Mouse (Mus musculus): Measurements from ENCODE around the gene Sema4d. TPM values are rescaled to one million over a fixed set of nuclear protein-coding genes. Genes with fewer than 3 reads are reported as not detected.

The Sema4d gene
- total and polyA plus RNA-seq, 3 experiments = 12.8 to 67.1 (median 16.7) TPM

DNA sequence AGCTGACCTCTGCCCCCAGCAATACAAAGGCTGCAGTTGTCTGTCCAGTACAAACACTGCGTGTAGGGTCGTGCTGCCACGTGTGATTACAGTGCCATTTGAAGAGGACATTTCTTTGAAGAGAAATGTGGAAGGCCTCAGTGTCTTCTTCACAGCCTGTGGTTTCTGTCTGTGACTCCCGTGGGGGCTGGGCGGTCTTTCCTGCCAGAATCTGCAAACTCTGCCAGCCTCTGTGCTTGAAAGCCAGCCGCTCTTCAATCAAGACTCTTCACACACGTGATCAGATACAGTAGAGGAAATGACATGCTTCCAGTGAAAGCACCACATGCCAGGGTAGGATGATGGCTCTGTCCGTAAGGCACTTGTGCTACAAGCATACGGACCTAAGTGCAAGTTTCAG lies 7.4 kb upstream of the Sema4d start:
- dilution Hi-C loops (cut with MboI; ENCODE audit: extremely low pct_ligation_motif_present, extremely low pct_unique_long_range_greater_than_20kb, low sequenced_read_pairs) (no loop called here), in situ Hi-C loops (cut with MboI; ENCODE audit: low pct_ligation_motif_present, low pct_unique_long_range_greater_than_20kb, low sequenced_read_pairs) (no loop called here)
- Histone ChIP-seq H3K4me2 (ENCODE audit: insufficient read depth, low read depth, poor library complexity, severe bottlenecking) (no peak overlapping the region), H3K9ac (ENCODE audit: insufficient read depth, low read depth) (no peak overlapping the region), H3K79me2 (replicated peaks; ENCODE audit: control insufficient read depth, extremely low read depth, insufficient read depth, poor library complexity, severe bottlenecking) (no peaks in the 10 kb centered on the region), H3K9me3 (replicated peaks; ENCODE audit: low read length) (peaks cover 11% of the 10 kb centered on the region), H3K4me3 (replicated peaks in 1 of 3; ENCODE audit: low read depth in 2 of 3, low read length in 2 of 3, poor library complexity in 1 of 3) (no peak overlapping the region), H3K27ac (ENCODE audit: insufficient read depth, low read depth) (no peak overlapping the region), H3K27me3 (replicated peaks) (no peaks in the 10 kb centered on the region), H3K36me3 (replicated peaks in 1 of 2; ENCODE audit: control insufficient read depth in 1 of 2, insufficient read depth in 1 of 2, low read length in 1 of 2) (no peaks in the 10 kb centered on the region), H3K4me1 (ENCODE audit: control insufficient read depth in 1 of 2, insufficient read depth in 2 of 2) (peaks cover 22 to 47% of the 10 kb centered on the region in 2 experiments)
- DNase-seq (ENCODE audit: extremely low read depth) = no peak
- TF ChIP-seq USF2 (conservative IDR thresholded peaks at IDR 0.05; ENCODE audit: low read depth, low read length) (no peak), TCF12 (IDR thresholded peaks at IDR 0.05; ENCODE audit: low read depth, low read length) (no peak), POLR2A (IDR thresholded peaks at IDR 0.05; ENCODE audit: low read depth, low read length) (no peak), MYC (IDR thresholded peaks at IDR 0.05; ENCODE audit: low read depth, low read length) (no peak), MAX (IDR thresholded peaks at IDR 0.05; ENCODE audit: low read length) (no peak)

DNA sequence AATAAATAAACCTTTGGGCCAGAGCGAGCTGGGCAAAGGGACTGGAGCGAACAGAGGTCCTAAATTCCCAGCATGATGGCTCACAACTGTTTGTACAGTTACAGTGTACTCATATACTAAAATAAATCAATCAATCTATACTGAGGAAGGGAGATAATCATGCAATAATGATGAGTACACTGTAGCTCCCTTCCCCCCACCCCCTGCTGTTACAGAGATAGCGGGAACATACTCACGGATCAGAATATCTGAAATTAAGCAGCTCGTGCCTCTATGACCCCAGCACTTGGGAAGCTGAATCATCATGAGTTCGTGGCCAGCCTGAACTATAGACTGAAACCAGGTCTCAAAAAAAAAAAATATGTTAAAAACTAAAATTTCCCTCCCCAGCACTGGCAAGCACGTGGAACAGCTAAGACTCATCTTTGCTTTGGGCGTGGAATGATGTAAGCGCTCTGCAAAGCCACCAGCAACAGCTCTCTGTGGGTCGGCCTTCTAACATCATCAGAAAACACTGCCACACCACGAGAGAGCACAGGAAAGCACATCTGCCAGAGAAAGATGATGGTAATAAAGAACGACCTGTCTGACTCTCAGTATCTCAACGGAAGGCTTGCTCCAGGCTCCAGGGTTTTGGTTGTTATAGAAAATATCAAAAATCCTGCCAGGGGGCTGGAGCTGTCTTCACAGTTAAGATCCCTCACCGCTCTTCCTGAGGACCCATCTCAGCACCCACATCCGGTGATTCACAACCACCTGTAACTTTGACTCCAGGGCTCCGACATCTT lies 6.4 kb upstream of the Sema4d start:
- no peak for DNase-seq (ENCODE audit: extremely low read depth)
- no peak overlapping the region for H3K4me3 ChIP-seq (replicated peaks in 1 of 3; ENCODE audit: low read depth in 2 of 3, low read length in 2 of 3, poor library complexity in 1 of 3)
- no peak overlapping the region for H3K27ac ChIP-seq (ENCODE audit: insufficient read depth, low read depth)
- peaks cover 11% of the 10 kb centered on the region for H3K9me3 ChIP-seq (replicated peaks; ENCODE audit: low read length)
- dilution Hi-C loops (cut with MboI; ENCODE audit: extremely low pct_ligation_motif_present, extremely low pct_unique_long_range_greater_than_20kb, low sequenced_read_pairs) = no loop called here
- H3K4me2 ChIP-seq (ENCODE audit: insufficient read depth, low read depth, poor library complexity, severe bottlenecking) = no peak overlapping the region
- TF ChIP-seq MAX (IDR thresholded peaks at IDR 0.05; ENCODE audit: low read length) (0 out of 2 replicates have a peak, but pooled peaks have one; percentile 20), ZNF384 (IDR thresholded peaks at IDR 0.05; ENCODE audit: low read depth, low read length) (peak; percentile 39; the same call in 1 of the 2 replicates), BHLHE40 (IDR thresholded peaks at IDR 0.05; ENCODE audit: low read depth, low read length) (peak; percentile 36; the same call in 1 of the 2 replicates), MAFK (IDR thresholded peaks at IDR 0.05; ENCODE audit: insufficient replicate concordance, low read length) (no peak)
- peaks cover 22 to 52% of the 10 kb centered on the region in 2 experiments for H3K4me1 ChIP-seq (ENCODE audit: control insufficient read depth in 1 of 2, insufficient read depth in 2 of 2)
- H3K27me3 ChIP-seq (replicated peaks) = no peaks in the 10 kb centered on the region
- no peak overlapping the region for H3K9ac ChIP-seq (ENCODE audit: insufficient read depth, low read depth)
- H3K79me2 ChIP-seq (replicated peaks; ENCODE audit: control insufficient read depth, extremely low read depth, insufficient read depth, poor library complexity, severe bottlenecking) = no peaks in the 10 kb centered on the region
- no peaks in the 10 kb centered on the region for H3K36me3 ChIP-seq (replicated peaks in 1 of 2; ENCODE audit: control insufficient read depth in 1 of 2, insufficient read depth in 1 of 2, low read length in 1 of 2)
- in situ Hi-C loops (cut with MboI; ENCODE audit: low pct_ligation_motif_present, low pct_unique_long_range_greater_than_20kb, low sequenced_read_pairs) = no loop called here

DNA sequence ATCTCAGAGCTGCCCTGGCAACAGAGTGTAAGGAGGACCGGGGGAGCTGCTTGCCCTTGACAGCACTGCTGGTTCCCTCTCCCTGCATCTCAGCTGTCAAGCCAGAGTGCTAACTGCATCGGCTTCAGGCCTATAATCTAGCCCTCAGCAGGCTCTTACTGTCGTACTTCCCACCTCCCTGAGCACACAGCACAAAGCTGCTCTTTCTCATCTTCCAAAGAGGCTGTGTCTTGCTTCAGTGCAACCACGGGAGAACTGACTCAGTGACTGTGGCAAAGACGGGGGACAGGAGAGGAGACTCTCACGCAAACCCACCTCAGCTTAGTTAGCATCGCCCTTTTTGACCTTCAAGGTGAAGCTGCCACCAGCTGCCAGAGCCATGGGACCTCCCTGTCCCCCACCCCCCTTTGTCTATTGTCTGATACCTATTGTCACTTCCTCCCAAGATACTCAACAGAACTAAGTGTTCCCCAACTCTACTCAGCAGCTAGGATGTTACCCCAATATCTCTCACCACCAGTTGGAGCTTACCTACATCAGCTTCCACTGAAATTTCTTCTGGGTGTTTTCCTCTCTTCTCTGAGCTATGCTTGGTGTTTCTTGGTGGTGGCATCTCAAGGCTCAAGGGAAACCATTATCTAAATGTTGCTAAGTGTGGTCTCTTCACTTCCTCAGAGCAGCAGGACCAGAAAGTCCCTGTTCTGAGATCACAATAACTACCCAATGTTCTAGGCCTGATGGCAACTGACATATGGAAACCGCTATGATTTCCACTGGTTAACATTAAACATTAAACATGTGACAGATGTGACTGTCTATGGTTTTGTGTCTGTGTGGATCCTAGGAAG lies 4.6 kb upstream of the Sema4d start:
- TF ChIP-seq MEF2A (IDR thresholded peaks at IDR 0.05; ENCODE audit: borderline replicate concordance, low read depth, low read length) (no peak), NRF1 (IDR thresholded peaks at IDR 0.05; ENCODE audit: low read depth, low read length) (no peak), MAFK (IDR thresholded peaks at IDR 0.05; ENCODE audit: insufficient replicate concordance, low read length) (no peak), ZC3H11A (IDR thresholded peaks at IDR 0.05; ENCODE audit: low read depth, low read length) (no peak), SIN3A (IDR thresholded peaks at IDR 0.05; ENCODE audit: low read length) (no peak; the same call in 1 of the 2 replicates), CHD2 (IDR thresholded peaks at IDR 0.05; ENCODE audit: low read length) (no peak), ETS1 (conservative IDR thresholded peaks at IDR 0.05; ENCODE audit: low read depth, low read length) (no peak), BHLHE40 (IDR thresholded peaks at IDR 0.05; ENCODE audit: low read depth, low read length) (no peak), KAT2A (IDR thresholded peaks at IDR 0.05; ENCODE audit: insufficient replicate concordance, low read length) (no peak), MAZ (IDR thresholded peaks at IDR 0.05; ENCODE audit: low read depth, low read length) (no peak), TCF12 (IDR thresholded peaks at IDR 0.05; ENCODE audit: low read depth, low read length) (no peak; the same call in 1 of the 2 replicates)
- no peaks in the 10 kb centered on the region for H3K27me3 ChIP-seq (replicated peaks)
- dilution Hi-C loops (cut with MboI; ENCODE audit: extremely low pct_ligation_motif_present, extremely low pct_unique_long_range_greater_than_20kb, low sequenced_read_pairs) (no loop called here), in situ Hi-C loops (cut with MboI; ENCODE audit: low pct_ligation_motif_present, low pct_unique_long_range_greater_than_20kb, low sequenced_read_pairs) (no loop called here)
- H3K9ac ChIP-seq (ENCODE audit: insufficient read depth, low read depth) = peak overlapping the region; percentile 9; the same call in 1 of the 2 replicates
- no peaks in the 10 kb centered on the region for H3K79me2 ChIP-seq (replicated peaks; ENCODE audit: control insufficient read depth, extremely low read depth, insufficient read depth, poor library complexity, severe bottlenecking)
- H3K4me2 ChIP-seq (ENCODE audit: insufficient read depth, low read depth, poor library complexity, severe bottlenecking) = peak overlapping the region; percentile 23; the same call in 1 of the 2 replicates
- peaks cover 11% of the 10 kb centered on the region for H3K9me3 ChIP-seq (replicated peaks; ENCODE audit: low read length)
- peaks cover 22 to 61% of the 10 kb centered on the region in 2 experiments for H3K4me1 ChIP-seq (ENCODE audit: control insufficient read depth in 1 of 2, insufficient read depth in 2 of 2)
- peak overlapping the region; percentile 39 for H3K27ac ChIP-seq (ENCODE audit: insufficient read depth, low read depth)
- no peaks in the 10 kb centered on the region for H3K36me3 ChIP-seq (replicated peaks in 1 of 2; ENCODE audit: control insufficient read depth in 1 of 2, insufficient read depth in 1 of 2, low read length in 1 of 2)
- DNase-seq (ENCODE audit: extremely low read depth) = peak; percentile 50
- H3K4me3 ChIP-seq (replicated peaks in 1 of 3; ENCODE audit: low read depth in 2 of 3, low read length in 2 of 3, poor library complexity in 1 of 3) = peak overlapping the region in 1 of 3 experiments; percentile 32

Data from CH12.LX (cell line).